Mouse (Mus musculus) liver, postnatal 0 days (tissue): ENCODE measurements around the gene B3gat1.

Experiments used
- CTCF ChIP-seq: sonication (generic); IDR thresholded peaks from 2 replicates; pipeline ENCODE4 v1.5.1; 2016; ENCODE audit warnings: antibody characterized with exemption, low read depth
- EP300 ChIP-seq: IDR thresholded peaks from 2 replicates; pipeline ENCODE4 v1.6.1; 2016; ENCODE audit warnings: antibody characterized with exemption, low read depth, mild to moderate bottlenecking

DNA sequence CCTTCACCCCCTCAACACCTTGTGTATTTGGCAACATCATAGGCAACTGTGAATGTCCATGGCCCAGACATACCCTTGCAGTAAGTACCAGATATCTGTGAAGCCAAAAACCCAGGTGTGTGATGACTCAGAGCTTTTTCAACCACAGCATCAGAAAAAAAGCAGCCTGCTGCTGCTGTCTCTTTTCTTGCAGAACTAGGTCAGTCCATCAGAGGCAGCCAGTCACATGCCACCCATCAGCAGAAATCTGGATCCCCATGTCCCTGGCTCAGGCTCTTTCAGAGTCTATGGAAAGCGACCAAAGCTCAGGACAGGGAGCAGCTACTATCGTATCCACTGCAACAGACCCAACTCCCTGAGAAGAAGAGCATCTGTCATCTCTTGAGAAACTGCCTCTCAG lies 33.2 kb upstream of the B3gat1 start:
- TF ChIP-seq EP300: no peak
- TF ChIP-seq CTCF: no peak
